Mouse (Mus musculus) intestine, postnatal 0 days (tissue): ENCODE data around the gene Csf3r. TPM values are rescaled to one million over a fixed set of nuclear protein-coding genes. Genes with fewer than 3 reads are reported as not detected.

ENCODE experiments used
- ATAC-seq: fragments of 200-750 bp; cut with Nextera tagmentation; 2 replicates; pipeline ENCODE4 v1.8.0; 2017; ENCODE audit warnings: mild to moderate bottlenecking, moderate TSS enrichment, moderate library complexity
- H3K27ac ChIP-seq: fragments of 300-500 bp; sonication (generic); 2 replicates; pipeline ENCODE4 v1.5.1; 2014; ENCODE audit warnings: mild to moderate bottlenecking, low read depth, low read length, moderate library complexity
- H3K27me3 ChIP-seq: fragments of 300-500 bp; sonication (generic); replicated peaks from 2 replicates; pipeline ENCODE4 v1.6.1; 2014; ENCODE audit warnings: low read length, mixed read lengths; ENCODE audit not compliant: control insufficient read depth, insufficient read depth
- H3K36me3 ChIP-seq: fragments of 300-500 bp; sonication (generic); 2 replicates; pipeline ENCODE4 v1.6.1; 2014; ENCODE audit warnings: mild to moderate bottlenecking, moderate library complexity; ENCODE audit not compliant: control insufficient read depth, insufficient read depth
- H3K4me1 ChIP-seq: fragments of 300-500 bp; sonication (generic); replicated peaks from 2 replicates; pipeline ENCODE4 v1.6.1; 2014; ENCODE audit warnings: antibody characterized with exemption, low read length, mixed read lengths; ENCODE audit not compliant: control insufficient read depth, insufficient read depth
- H3K4me2 ChIP-seq: fragments of 300-500 bp; sonication (generic); replicated peaks from 2 replicates; pipeline ENCODE4 v1.6.1; 2014; ENCODE audit warnings: low read depth, mild to moderate bottlenecking, moderate library complexity
- H3K4me3 ChIP-seq: fragments of 300-500 bp; sonication (generic); 2 replicates; pipeline ENCODE4 v1.5.1; 2014; ENCODE audit warnings: low read depth, low read length
- H3K9ac ChIP-seq: fragments of 300-500 bp; sonication (generic); 2 replicates; pipeline ENCODE4 v1.6.1; 2014; ENCODE audit warnings: mild to moderate bottlenecking, low read depth, low read length
- H3K9me3 ChIP-seq: fragments of 300-500 bp; sonication (generic); 2 replicates; pipeline ENCODE4 v1.6.1; 2016; ENCODE audit warnings: mixed run types; ENCODE audit not compliant: control insufficient read depth
- CTCF ChIP-seq: sonication (generic); IDR thresholded peaks from 2 replicates; pipeline ENCODE4 v1.5.1; 2016; ENCODE audit warnings: low read depth, mild to moderate bottlenecking, control low read depth, antibody characterized with exemption, moderate library complexity
- WGBS: fragments of 180-500 bp; shearing (Covaris S2); extraction: QIAGEN DNeasy Blood & Tissue Kit; methylation state at CpG from one replicate; pipeline ENCODE4 v1.1.7; 2014; 5-methylcytosine and 5-hydroxymethylcytosine counted together
- polyA plus RNA-seq: library from polyadenylated mRNA; unstranded; fragments of >200 nt; fragmentation: Nextera tagmentation; extraction: Ambion mirVana; gene quantifications from 2 replicates; pipeline ENCODE4 v1.2.1, GENCODE M21; 2015

The Csf3r gene
- polyA plus RNA-seq, 1 experiment from 2014 or later = 0.40 TPM

DNA sequence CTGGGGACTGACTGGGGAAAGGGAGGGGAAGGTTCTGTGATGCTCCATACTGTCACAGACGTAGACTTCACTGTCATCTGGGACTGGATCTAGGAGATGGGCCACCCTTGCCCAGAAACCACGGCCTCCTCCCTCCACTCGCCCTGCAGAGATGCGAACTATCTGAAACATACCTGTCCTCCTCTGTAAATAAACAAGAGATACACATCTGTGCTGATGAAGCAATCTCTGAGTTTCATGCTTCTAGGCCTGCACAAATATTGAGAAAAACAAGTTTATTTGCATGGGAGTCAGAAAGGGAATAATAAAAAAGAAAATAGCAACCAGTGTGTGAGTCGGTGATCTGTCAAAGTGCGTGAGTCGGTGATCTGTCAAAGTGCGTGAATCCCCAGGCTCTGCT, 67.5 kb downstream of the Csf3r start:
- no peaks in the 10 kb centered on the region for H3K4me1 ChIP-seq
- H3K36me3 ChIP-seq = no peaks in the 10 kb centered on the region
- no peak overlapping the region for H3K27ac ChIP-seq
- no peak for TF ChIP-seq CTCF
- ATAC-seq = no peak
- no peaks in the 10 kb centered on the region for H3K9me3 ChIP-seq
- H3K4me2 ChIP-seq = no peak overlapping the region
- 79% methylated on average over 8 of the region's 8 CpGs for WGBS
- H3K27me3 ChIP-seq = no peaks in the 10 kb centered on the region
- no peak overlapping the region for H3K9ac ChIP-seq
- H3K4me3 ChIP-seq = no peak overlapping the region

Other genes with a start within 250 kb of the Csf3r start
- gene Mrps15, start 22.4 kb downstream of the Csf3r start, polyA plus RNA-seq = 91.5 and 95.0 TPM in 2 replicates
- 2.7 and 3.5 TPM in 2 replicates for gene Oscp1, start 34.0 kb downstream of the Csf3r start, polyA plus RNA-seq
- 49.0 and 50.4 TPM in 2 replicates for gene Lsm10, start 72.1 kb downstream of the Csf3r start, polyA plus RNA-seq
- gene Stk40, start 79.4 kb downstream of the Csf3r start, polyA plus RNA-seq = 14.5 and 14.6 TPM in 2 replicates
- gene Eva1b, start 123.2 kb downstream of the Csf3r start, polyA plus RNA-seq = 28.9 and 29.0 TPM in 2 replicates
- 10.0 and 12.3 TPM in 2 replicates for gene Sh3d21, start 138.9 kb downstream of the Csf3r start, polyA plus RNA-seq
- 56.7 and 67.5 TPM in 2 replicates for gene Thrap3, start 178.2 kb downstream of the Csf3r start, polyA plus RNA-seq
- gene Map7d1, start 231.8 kb downstream of the Csf3r start, polyA plus RNA-seq = 11.7 and 12.2 TPM in 2 replicates
- 115 and 126 TPM in 2 replicates for gene Trappc3, start 237.8 kb downstream of the Csf3r start, polyA plus RNA-seq